Mouse (Mus musculus) lung, postnatal 0 days (tissue): Measurements from ENCODE around the gene Aifm1.

Experiments
- CTCF ChIP-seq: IDR thresholded peaks from 2 replicates; pipeline ENCODE4 v1.5.1; 2016; ENCODE audit warnings: antibody characterized with exemption, mild to moderate bottlenecking
- EP300 ChIP-seq: IDR thresholded peaks from 2 replicates; pipeline ENCODE4 v1.6.1; 2016; ENCODE audit warnings: antibody characterized with exemption, mild to moderate bottlenecking, control low read depth

DNA sequence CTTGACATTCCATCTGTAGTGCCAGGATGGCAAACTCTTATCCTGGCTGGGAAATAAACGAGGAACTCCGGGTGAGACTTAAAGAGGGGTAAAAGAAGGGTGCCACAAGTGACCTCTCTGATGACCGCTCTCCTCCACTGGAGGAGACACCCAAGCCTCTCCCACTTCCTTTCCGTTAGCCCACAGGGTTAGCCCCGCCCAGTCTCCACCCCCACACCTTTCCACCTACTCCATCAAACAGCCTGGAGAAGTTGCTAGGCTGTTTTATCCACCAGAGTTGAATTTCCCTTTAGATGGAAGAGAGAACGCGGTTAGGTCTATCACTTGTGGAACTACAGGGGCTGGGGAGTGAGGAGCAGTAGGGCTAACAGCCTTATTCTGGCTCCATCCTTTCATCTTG lies 88.1 kb downstream of the Aifm1 start:
- no peak for TF ChIP-seq CTCF
- no peak for TF ChIP-seq EP300
